Mouse (Mus musculus): ENCODE data around the gene Coq8b. TPM values are rescaled to one million over a fixed set of nuclear protein-coding genes. Genes with fewer than 3 reads are reported as not detected.

The Coq8b gene
- total RNA-seq, 4 experiments from 2014 or later = 9.0 to 12.6 (median 10.1) TPM

DNA sequence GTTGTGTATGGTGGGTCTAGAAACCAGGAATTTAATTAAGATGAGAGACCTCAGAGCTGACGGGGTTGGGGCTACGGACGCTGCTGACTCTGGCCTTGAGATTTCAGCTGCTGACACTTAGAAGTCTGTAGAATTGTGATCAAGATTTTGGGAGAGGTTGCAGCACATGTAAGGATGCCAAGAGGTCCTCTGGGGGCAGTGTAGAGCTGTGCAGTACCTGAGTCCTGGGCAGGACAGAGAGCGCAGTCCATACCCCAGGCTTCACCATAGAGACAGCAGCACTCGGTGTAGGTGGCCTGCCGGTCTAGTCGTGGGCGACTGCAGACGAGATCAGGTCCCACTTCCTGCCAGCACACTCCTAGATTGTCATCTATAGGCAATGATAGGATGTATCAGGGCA, 74.7 kb downstream of the Coq8b start:
- DNase-seq (ENCODE audit: low spot score) = no peak

Small RNA genes lying within 50 kb of the gene (microRNA-seq; reads per million reads assigned to microRNA genes)
- gene Mir1191 = not detected

Other genes starting within 250 kb of the Coq8b start
- gene Cyp2a12, start 203.9 kb upstream of the Coq8b start, total RNA-seq (2022) = not detected
- gene Cyp2f2, start 113.1 kb upstream of the Coq8b start, total RNA-seq (2022) = 1 to 10 TPM in 2 of 4 experiments, under 1 TPM in 2; 0.60 to 6.6 (median 1.4) TPM
- gene Cyp2t4, start 79.3 kb upstream of the Coq8b start, total RNA-seq (2022) = not detected
- 10 to 100 TPM; 60.7 to 62.6 (median 62.2) TPM for gene Egln2, start 66.2 kb upstream of the Coq8b start, total RNA-seq (2022)
- 10 to 100 TPM in 3 of 4 experiments, 1 to 10 TPM in 1; 9.4 to 13.5 (median 12.3) TPM for gene Rab4b, start 54.1 kb upstream of the Coq8b start, total RNA-seq (2022)
- gene Gm21983, start 51.9 kb upstream of the Coq8b start, total RNA-seq (2022) = not detected
- under 1 TPM in 3 of 4 experiments, not detected in 1; 0.52 to 0.89 (median 0.53) TPM for gene Mia, start 51.9 kb upstream of the Coq8b start, total RNA-seq (2022)
- 10 to 100 TPM; 14.1 to 19.5 (median 15.8) TPM for gene BC024978, start 37.2 kb upstream of the Coq8b start, total RNA-seq (2022)
- gene Snrpa, start 36.8 kb upstream of the Coq8b start, total RNA-seq (2022) = 10 to 100 TPM; 39.6 to 48.6 (median 47.4) TPM
- gene Itpkc, start 4.4 kb upstream of the Coq8b start, total RNA-seq (2022) = 1 to 10 TPM; 4.6 to 6.2 (median 4.8) TPM
- gene Numbl, start 25.4 kb downstream of the Coq8b start, total RNA-seq (2022) = 1 to 10 TPM; 3.4 to 5.0 (median 4.1) TPM
- gene Ltbp4, start 104.7 kb downstream of the Coq8b start, total RNA-seq (2022) = 100 to 1,000 TPM; 166 to 198 (median 187) TPM
- 1 to 10 TPM; 4.8 to 8.0 (median 6.0) TPM for gene Shkbp1, start 123.0 kb downstream of the Coq8b start, total RNA-seq (2022)
- gene Gm20479, start 124.4 kb downstream of the Coq8b start, total RNA-seq (2022) = not detected
- gene Sptbn4, start 214.7 kb downstream of the Coq8b start, total RNA-seq (2022) = under 1 TPM; 0.22 to 0.49 (median 0.30) TPM
- 10 to 100 TPM; 27.7 to 29.2 (median 29.0) TPM for gene Blvrb, start 215.0 kb downstream of the Coq8b start, total RNA-seq (2022)
- 1 to 10 TPM; 4.8 to 5.7 (median 5.6) TPM for gene Sertad3, start 240.7 kb downstream of the Coq8b start, total RNA-seq (2022)